Mouse (Mus musculus) stomach, embryonic 16.5 days (tissue): Measurements from ENCODE around the gene Cnnm1. TPM values are rescaled to one million over a fixed set of nuclear protein-coding genes. Genes with fewer than 3 reads are reported as not detected.
A peak's percentile ranks its signal among the peaks of the same experiment; 100 is the strongest.

Experiments used
- ATAC-seq: fragments of 200-750 bp; cut with Nextera tagmentation; 2 replicates; pipeline ENCODE4 v1.8.0; 2017; ENCODE audit warnings: moderate number of reproducible peaks, moderate TSS enrichment; ENCODE audit not compliant: insufficient read depth, low FRiP score
- H3K27ac ChIP-seq: fragments of 300-500 bp; sonication (generic); 2 replicates; pipeline ENCODE4 v1.5.1; 2014; ENCODE audit warnings: low read length
- H3K27me3 ChIP-seq: fragments of 300-500 bp; sonication (generic); 2 replicates; pipeline ENCODE4 v1.6.1; 2014; ENCODE audit warnings: low read length, control low read depth, mixed read lengths; ENCODE audit not compliant: control insufficient read depth, insufficient read depth
- H3K36me3 ChIP-seq: fragments of 300-500 bp; sonication (generic); 2 replicates; pipeline ENCODE4 v1.6.1; 2014; ENCODE audit warnings: low read length; ENCODE audit not compliant: control insufficient read depth, insufficient read depth
- H3K4me1 ChIP-seq: fragments of 300-500 bp; sonication (generic); 2 replicates; pipeline ENCODE4 v1.6.1; 2014; ENCODE audit warnings: low read length, control low read depth, mixed read lengths; ENCODE audit not compliant: control insufficient read depth, insufficient read depth
- H3K4me2 ChIP-seq: fragments of 300-500 bp; sonication (generic); 2 replicates; pipeline ENCODE4 v1.6.1; 2014; ENCODE audit warnings: low read depth, low read length, mixed read lengths
- H3K4me3 ChIP-seq: fragments of 300-500 bp; sonication (generic); replicated peaks from 2 replicates; pipeline ENCODE4 v1.5.1; 2014; ENCODE audit warnings: mild to moderate bottlenecking, low read length
- H3K9ac ChIP-seq: fragments of 300-500 bp; sonication (generic); 2 replicates; pipeline ENCODE4 v1.6.1; 2014; ENCODE audit warnings: low read length
- H3K9me3 ChIP-seq: fragments of 300-500 bp; sonication (generic); replicated peaks from 2 replicates; pipeline ENCODE4 v1.6.1; 2016; ENCODE audit warnings: low read length, control low read depth; ENCODE audit not compliant: control insufficient read depth
- WGBS: fragments of 180-500 bp; shearing (Covaris S2); extraction: QIAGEN DNeasy Blood & Tissue Kit; methylation state at CpG from one replicate; pipeline ENCODE4 v1.1.7; 2014; 5-methylcytosine and 5-hydroxymethylcytosine counted together
- polyA plus RNA-seq: library from polyadenylated mRNA; unstranded; fragments of >200 nt; fragmentation: Nextera tagmentation; extraction: Ambion mirVana; gene quantifications from 2 replicates; pipeline ENCODE4 v1.2.1, GENCODE M21; 2015

Gene Cnnm1
- 0.32 and 0.76 TPM in 2 replicates for polyA plus RNA-seq

DNA sequence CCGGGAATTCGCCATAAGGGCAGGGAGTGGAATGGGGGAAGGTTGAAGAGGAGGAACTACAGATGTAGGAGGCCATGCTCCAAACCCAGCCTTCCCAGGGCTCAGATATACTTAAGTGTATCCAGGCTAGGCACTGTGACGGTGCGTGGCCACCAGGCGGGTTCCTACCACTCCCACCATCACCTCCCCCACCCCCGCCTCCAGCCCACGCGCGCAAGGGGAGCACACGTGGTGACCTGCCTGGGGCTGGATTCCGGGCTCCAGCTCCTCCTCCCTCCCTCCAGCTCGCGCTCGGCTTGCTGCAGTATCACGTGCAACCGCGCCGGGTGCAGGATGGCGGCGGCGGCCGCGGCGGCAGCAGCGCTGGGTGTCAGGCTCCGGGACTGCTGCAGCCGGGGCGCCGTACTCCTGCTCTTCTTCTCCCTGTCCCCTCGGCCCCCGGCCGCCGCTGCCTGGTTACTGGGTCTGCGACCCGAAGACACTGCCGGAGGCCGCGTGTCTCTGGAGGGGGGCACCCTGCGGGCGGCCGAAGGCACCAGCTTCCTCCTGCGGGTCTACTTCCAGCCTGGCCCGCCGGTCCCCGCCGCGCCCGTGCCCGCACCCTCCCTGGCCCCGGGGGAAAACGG is at the start of gene Cnnm1:
Cnnm1 (plus strand) TSS at position 325 of the 626 bp plus-strand sequence.
- Histone ChIP-seq H3K4me1 (0 out of 2 replicates have a peak, but pooled peaks cover 4% of the 10 kb centered on the region), H3K27ac (no peak within 1 kb of the TSS), H3K36me3 (no peaks in the 10 kb centered on the region), H3K27me3 (peaks cover 55% of the 10 kb centered on the region), H3K9me3 (peaks cover 5% of the 10 kb centered on the region; the same call in 1 of the 2 replicates), H3K4me3 (peak within 1 kb of the TSS; percentile 63), H3K9ac (peak within 1 kb of the TSS; percentile 68), H3K4me2 (peak within 1 kb of the TSS; percentile 99)
- under 1% methylated on average over 51 of the region's 51 CpGs for WGBS
- ATAC-seq, result peak; percentile 59; the same call in 1 of the 2 replicates

DNA sequence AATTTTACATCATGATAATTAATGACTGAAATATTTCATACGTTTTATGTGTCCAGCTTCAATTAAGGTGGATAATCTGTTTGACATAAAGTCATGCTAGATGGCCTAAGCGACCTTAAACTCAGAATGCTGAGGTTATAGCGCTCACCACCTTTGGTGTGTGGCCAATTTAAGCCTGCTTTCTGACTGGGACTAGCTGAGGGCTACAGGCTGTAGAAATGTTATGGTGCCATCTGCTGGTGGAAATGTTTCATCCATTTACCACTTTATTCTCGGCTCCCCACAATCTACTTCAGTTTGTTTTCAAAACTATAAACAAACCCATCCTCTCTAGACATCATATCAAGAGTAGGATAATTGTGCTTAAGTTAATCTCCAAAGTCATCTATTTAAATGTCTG is 43.9 kb upstream of the Cnnm1 start:
- Histone ChIP-seq H3K27ac (no peak overlapping the region), H3K27me3 (no peaks in the 10 kb centered on the region; the same call in 1 of the 2 replicates), H3K36me3 (no peaks in the 10 kb centered on the region), H3K9me3 (no peaks in the 10 kb centered on the region), H3K4me3 (no peak overlapping the region), H3K4me2 (no peak overlapping the region), H3K9ac (no peak overlapping the region), H3K4me1 (no peaks in the 10 kb centered on the region)
- no peak for ATAC-seq
- WGBS, result 2% methylated on average over 4 of the region's 4 CpGs

DNA sequence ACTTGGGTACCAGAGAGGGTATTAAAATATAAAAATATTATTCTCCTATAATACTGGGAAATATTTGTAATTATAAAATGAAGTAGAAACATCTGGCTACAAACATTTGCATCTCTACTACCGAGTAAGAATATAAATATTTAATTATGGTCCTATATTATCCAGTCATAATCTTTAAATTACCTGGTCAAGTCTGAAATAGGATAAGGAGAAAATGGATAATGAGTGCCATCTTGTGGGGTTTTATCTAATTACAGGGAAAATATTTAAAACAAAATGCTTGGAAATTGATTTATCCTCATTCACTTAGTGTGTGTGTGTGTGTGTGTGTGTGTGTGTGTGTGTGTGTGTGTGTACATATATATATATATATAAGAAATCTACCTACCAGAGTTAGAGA is 33.1 kb upstream of the Cnnm1 start:
- Histone ChIP-seq H3K36me3 (no peaks in the 10 kb centered on the region), H3K4me3 (no peak overlapping the region), H3K27me3 (no peaks in the 10 kb centered on the region), H3K4me1 (no peaks in the 10 kb centered on the region), H3K4me2 (no peak overlapping the region), H3K9ac (no peak overlapping the region), H3K27ac (no peak overlapping the region), H3K9me3 (no peaks in the 10 kb centered on the region)
- ATAC-seq, result no peak
- 15% methylated on average over 1 of the region's 1 CpGs for WGBS

DNA sequence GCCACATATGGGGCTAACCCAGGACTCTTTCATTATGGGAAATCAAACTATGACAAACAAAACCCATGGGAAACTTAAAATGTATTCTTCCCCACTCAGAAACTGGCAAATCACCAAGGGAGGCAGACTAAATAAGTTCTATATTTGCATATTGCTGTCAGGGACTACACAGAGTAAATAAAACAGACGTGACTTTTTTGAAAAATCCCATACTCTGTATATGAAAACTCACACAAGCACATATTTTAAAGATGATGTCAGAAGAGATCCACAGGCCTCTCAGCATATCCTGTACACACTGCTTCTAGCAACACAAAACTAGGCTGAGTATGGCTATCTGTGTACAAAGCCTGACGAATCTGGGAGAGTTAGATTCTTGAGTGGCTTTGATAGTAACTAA is 24.7 kb upstream of the Cnnm1 start:
- no peak overlapping the region for H3K4me2 ChIP-seq
- no peaks in the 10 kb centered on the region for H3K36me3 ChIP-seq
- H3K9me3 ChIP-seq, result no peaks in the 10 kb centered on the region
- H3K4me1 ChIP-seq, result no peaks in the 10 kb centered on the region; the same call in 1 of the 2 replicates
- WGBS, result 35% methylated on average over 2 of the region's 2 CpGs
- H3K9ac ChIP-seq, result no peak overlapping the region
- H3K27ac ChIP-seq, result peak overlapping the region; percentile 39; the same call in 1 of the 2 replicates
- no peaks in the 10 kb centered on the region for H3K27me3 ChIP-seq
- ATAC-seq, result peak; percentile 80; the same call in 1 of the 2 replicates
- H3K4me3 ChIP-seq, result no peak overlapping the region

DNA sequence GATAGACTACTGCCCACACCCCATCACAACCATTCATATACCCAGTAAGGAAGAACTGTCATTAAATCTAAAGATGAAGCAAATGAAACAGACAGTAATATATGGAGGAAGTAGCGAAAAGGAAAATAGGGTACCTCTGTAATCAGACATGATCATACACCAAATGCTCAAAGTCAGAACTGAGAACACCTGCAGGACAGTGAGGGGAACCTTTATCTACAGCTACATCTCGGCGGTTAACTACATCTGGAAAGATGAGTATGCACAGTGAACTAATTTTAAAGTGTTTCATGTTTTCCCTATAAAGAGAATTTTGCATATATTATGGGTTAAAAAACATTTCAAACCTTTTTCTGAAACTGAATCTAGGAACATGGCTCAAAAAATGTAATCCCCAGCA is 19.7 kb upstream of the Cnnm1 start:
- Histone ChIP-seq H3K36me3 (no peaks in the 10 kb centered on the region), H3K4me2 (no peak overlapping the region), H3K27me3 (no peaks in the 10 kb centered on the region), H3K4me3 (no peak overlapping the region), H3K4me1 (no peaks in the 10 kb centered on the region; the same call in 1 of the 2 replicates), H3K9me3 (no peaks in the 10 kb centered on the region), H3K27ac (no peak overlapping the region), H3K9ac (no peak overlapping the region)
- 80% methylated on average over 3 of the region's 3 CpGs for WGBS
- ATAC-seq, result no peak

DNA sequence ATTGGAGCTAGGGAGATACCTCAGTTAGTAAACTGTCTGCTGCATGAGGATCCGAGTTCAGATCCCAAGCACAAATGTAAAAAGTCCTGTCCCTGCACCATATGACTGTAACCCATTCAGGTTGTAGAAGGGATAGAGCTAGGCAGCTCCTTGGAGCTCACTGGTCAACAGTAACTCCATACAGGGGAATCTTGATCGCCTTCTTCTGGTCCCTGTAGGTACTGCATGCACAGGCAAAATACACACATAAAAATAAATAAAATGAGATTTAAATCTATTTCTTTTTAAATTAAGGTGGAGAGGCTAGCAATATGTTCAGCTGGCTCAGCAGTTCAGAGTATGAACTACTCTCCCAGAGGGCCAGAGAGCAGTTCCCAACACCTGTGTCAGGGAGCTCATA is 16.2 kb upstream of the Cnnm1 start:
- WGBS, result 71% methylated on average over 2 of the region's 2 CpGs
- Histone ChIP-seq H3K27ac (no peak overlapping the region), H3K36me3 (no peaks in the 10 kb centered on the region), H3K9ac (no peak overlapping the region), H3K4me3 (no peak overlapping the region), H3K4me1 (no peaks in the 10 kb centered on the region), H3K27me3 (no peaks in the 10 kb centered on the region), H3K4me2 (no peak overlapping the region), H3K9me3 (no peaks in the 10 kb centered on the region)
- no peak for ATAC-seq

DNA sequence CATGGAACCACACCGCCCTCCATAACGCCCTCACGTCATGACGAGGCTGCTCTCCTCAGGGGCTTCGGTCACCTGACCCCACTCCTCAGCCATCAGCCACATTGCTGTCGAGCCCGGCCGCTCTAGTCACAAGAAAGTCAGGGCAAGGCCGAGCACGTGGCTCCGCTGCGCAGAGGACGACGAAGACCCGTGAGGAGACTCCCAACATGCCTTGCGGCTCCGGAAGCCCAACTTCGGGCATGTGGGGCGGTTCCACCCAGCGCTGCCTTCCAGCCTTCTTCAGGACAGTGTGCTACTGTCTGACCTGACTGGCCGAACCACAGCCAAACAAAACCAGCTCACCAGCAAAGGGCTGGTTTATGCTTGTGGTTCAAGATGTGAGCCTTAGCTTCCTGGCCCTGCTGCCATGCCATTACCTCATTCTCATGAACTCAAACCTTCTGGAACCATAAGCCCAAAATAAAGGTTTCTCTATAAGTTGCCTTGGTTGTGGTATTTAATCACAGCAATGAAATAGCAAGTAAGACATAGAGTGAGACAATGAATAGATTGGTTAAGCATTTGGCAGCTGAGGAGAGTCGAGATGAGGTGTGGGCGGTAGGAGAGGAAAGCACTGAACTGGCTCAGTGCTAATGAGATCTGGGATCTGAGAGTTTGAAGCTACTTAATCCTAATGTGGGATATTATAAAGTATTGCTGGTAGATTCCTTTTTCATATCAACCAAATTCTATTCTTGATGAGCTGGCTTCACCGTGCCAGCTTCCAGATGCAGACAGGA is 12.6 kb upstream of the Cnnm1 start:
- no peak for ATAC-seq
- Histone ChIP-seq H3K9me3 (no peaks in the 10 kb centered on the region), H3K36me3 (no peaks in the 10 kb centered on the region), H3K27me3 (no peaks in the 10 kb centered on the region), H3K9ac (no peak overlapping the region), H3K4me2 (no peak overlapping the region), H3K27ac (no peak overlapping the region), H3K4me3 (no peak overlapping the region), H3K4me1 (no peaks in the 10 kb centered on the region)
- WGBS, result 87% methylated on average over 24 of the region's 24 CpGs

DNA sequence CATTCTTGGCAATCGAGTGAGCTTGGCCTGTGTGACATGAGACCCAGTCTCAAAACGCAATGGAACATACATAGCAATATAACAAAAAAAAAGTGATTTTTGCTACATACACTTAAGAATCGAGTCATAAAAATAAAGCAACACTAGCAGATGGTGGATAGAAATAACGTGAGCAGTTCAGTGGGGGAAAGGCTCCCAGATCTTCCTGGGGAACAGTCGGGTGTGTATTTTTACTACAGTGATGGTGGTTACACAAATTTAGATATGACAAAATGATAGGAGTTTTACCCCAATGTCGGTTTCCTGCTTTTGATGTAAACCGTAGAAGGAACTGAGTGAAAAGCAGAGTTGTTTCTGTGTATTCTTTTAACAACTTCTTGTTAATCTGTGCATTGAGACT is 990 bp upstream of the Cnnm1 start:
- Histone ChIP-seq H3K4me1 (0 out of 2 replicates have a peak, but pooled peaks cover 4% of the 10 kb centered on the region), H3K9me3 (peaks cover 5% of the 10 kb centered on the region; the same call in 1 of the 2 replicates), H3K27me3 (peaks cover 55% of the 10 kb centered on the region), H3K4me2 (no peak overlapping the region), H3K27ac (no peak overlapping the region), H3K36me3 (no peaks in the 10 kb centered on the region), H3K9ac (no peak overlapping the region), H3K4me3 (no peak overlapping the region)
- ATAC-seq, result no peak
- 86% methylated on average over 7 of the region's 7 CpGs for WGBS
